ENCODE assay signal across 8 mouse cellular contexts in genomic region chr6:29347189-29347588, GRCm38 (mm10). TPM values are rescaled to one million over a fixed set of nuclear protein-coding genes. Genes with fewer than 3 reads are reported as not detected.
DNase-seq lines count a peak whose midpoint lies in the region; ATAC-seq and TF ChIP-seq lines count a peak whose summit lies in the region.

No protein-coding gene starts in this region.

- H3K27me3 ChIP-seq in heart, embryonic 14.5 days (ENCODE audit: control insufficient read depth, insufficient read depth, low read length): no peaks in the 10 kb centered on the region
- peaks cover 8 to 9% of the 10 kb centered on the region in 2 experiments for H3K27me3 ChIP-seq in MEL (ENCODE audit: control insufficient read depth in 1 of 2, insufficient read depth in 2 of 2, low read length in 2 of 2)
- H3K27me3 ChIP-seq in hindbrain, embryonic 10.5 days (ENCODE audit: insufficient read depth, poor library complexity, severe bottlenecking): no peaks in the 10 kb centered on the region
- no peaks in the 10 kb centered on the region for H3K27me3 ChIP-seq in midbrain, embryonic 11.5 days (ENCODE audit: control insufficient read depth, insufficient read depth, low read length)

- peaks cover 25% of the 10 kb centered on the region for H3K79me2 ChIP-seq in MEL (ENCODE audit: control insufficient read depth, insufficient read depth, low read length, poor library complexity)

- peak overlapping the region; percentile 66 for H3K9ac ChIP-seq in heart, embryonic 14.5 days (ENCODE audit: low read length)
- peak overlapping the region; percentile 79 for H3K9ac ChIP-seq in MEL (ENCODE audit: control insufficient read depth, low read depth, low read length, poor library complexity, severe bottlenecking)
- peak overlapping the region; percentile 83 for H3K9ac ChIP-seq in midbrain, embryonic 11.5 days (ENCODE audit: low read length)

- TF ChIP-seq EP300 in MEL (IDR thresholded peaks at IDR 0.05; ENCODE audit: low read depth in 1 of 2, low read length in 2 of 2): no peak; a peak in 1 of 4 replicates

- H3K4me3 ChIP-seq in heart, embryonic 14.5 days (ENCODE audit: control insufficient read depth in 1 of 2, insufficient read depth in 1 of 2, low read depth in 1 of 2, low read length in 2 of 2): peak overlapping the region; percentile 69 to 81
- H3K4me3 ChIP-seq in MEL (ENCODE audit: control insufficient read depth in 1 of 2, insufficient read depth in 1 of 2, low read depth in 2 of 2, low read length in 2 of 2): peak overlapping the region; percentile 67 to 95
- peak overlapping the region; percentile 79 for H3K4me3 ChIP-seq in hindbrain, embryonic 10.5 days
- peak overlapping the region; percentile 85 for H3K4me3 ChIP-seq in midbrain, embryonic 11.5 days (ENCODE audit: low read depth, low read length)

- no peak for ATAC-seq in heart, embryonic 14.5 days (ENCODE audit: insufficient number of reproducible peaks, insufficient read depth, low FRiP score, low read depth)
- ATAC-seq in midbrain, embryonic 11.5 days (ENCODE audit: low FRiP score): no peak
- no peak for ATAC-seq in activated CD4-positive, CD25-positive, alpha-beta regulatory T cell, adult 4 months

- H3K36me3 ChIP-seq in heart, embryonic 14.5 days (ENCODE audit: control insufficient read depth, insufficient read depth, low read length): no peaks in the 10 kb centered on the region
- peaks cover 0 to 13% of the 10 kb centered on the region in 2 experiments; a peak in 3 of 4 replicates for H3K36me3 ChIP-seq in MEL (ENCODE audit: control insufficient read depth in 1 of 2, insufficient read depth in 2 of 2, low read length in 2 of 2)
- no peaks in the 10 kb centered on the region for H3K36me3 ChIP-seq in hindbrain, embryonic 10.5 days
- no peaks in the 10 kb centered on the region for H3K36me3 ChIP-seq in midbrain, embryonic 11.5 days (ENCODE audit: control insufficient read depth, insufficient read depth, low read length)

- H3K4me1 ChIP-seq in heart, embryonic 14.5 days (ENCODE audit: control insufficient read depth in 2 of 2, insufficient read depth in 2 of 2, low read length in 2 of 2): peaks cover 3 to 27% of the 10 kb centered on the region in 2 experiments; a peak in 3 of 4 replicates
- peaks cover 3 to 6% of the 10 kb centered on the region in 2 experiments; a peak in 2 of 4 replicates for H3K4me1 ChIP-seq in MEL (ENCODE audit: control insufficient read depth in 1 of 2, insufficient read depth in 2 of 2, low read length in 2 of 2)
- H3K4me1 ChIP-seq in hindbrain, embryonic 10.5 days (replicated peaks): peaks cover 18% of the 10 kb centered on the region
- H3K4me1 ChIP-seq in midbrain, embryonic 11.5 days (ENCODE audit: control insufficient read depth, insufficient read depth, low read length): peaks cover 11% of the 10 kb centered on the region

- no peak for DNase-seq in heart, postnatal 14 days
- no peak for DNase-seq in MEL (ENCODE audit: low read depth, low spot score)
- no peak for DNase-seq in hindbrain, embryonic 10.5 days (ENCODE audit: low spot score)
- DNase-seq in midbrain, embryonic 11.5 days (ENCODE audit: low spot score, missing footprints): no peak
- no peak for DNase-seq in ovary, postnatal 10 days (ENCODE audit: low spot score)
- no peak for DNase-seq in ovary, postnatal 14 days (ENCODE audit: low spot score)

- intact Hi-C loops in heart, postnatal 14 days (cut with DNase I): loop anchor here (5.0 to 10.0 kb wide), 2 partner anchors 85 to 132 kb away; partner anchors contain the start of genes Flnc and Impdh1

- no peaks in the 10 kb centered on the region for H3K9me3 ChIP-seq in heart, embryonic 14.5 days (ENCODE audit: control insufficient read depth, low read length)
- H3K9me3 ChIP-seq in MEL (replicated peaks; ENCODE audit: insufficient read depth, low read length): no peaks in the 10 kb centered on the region
- H3K9me3 ChIP-seq in hindbrain, embryonic 10.5 days: no peaks in the 10 kb centered on the region
- no peaks in the 10 kb centered on the region for H3K9me3 ChIP-seq in midbrain, embryonic 11.5 days (ENCODE audit: control insufficient read depth, low read length)

- WGBS in heart, embryonic 14.5 days: 42% methylated on average over 7 of the region's 7 CpGs
- whole genome bisulfite sequencing in hindbrain, embryonic 10.5 days: 40% methylated on average over 7 of the region's 7 CpGs
- 39% methylated on average over 7 of the region's 7 CpGs for WGBS in midbrain, embryonic 11.5 days

- H3K27ac ChIP-seq in heart, embryonic 14.5 days (replicated peaks in 1 of 2; ENCODE audit: control insufficient read depth in 1 of 2, insufficient read depth in 1 of 2, low read depth in 2 of 2, low read length in 2 of 2): peak overlapping the region; percentile 80 to 98
- peak overlapping the region; percentile 64 for H3K27ac ChIP-seq in MEL (ENCODE audit: control insufficient read depth, low read depth, low read length)
- H3K27ac ChIP-seq in hindbrain, embryonic 10.5 days: peak overlapping the region; percentile 96
- H3K27ac ChIP-seq in midbrain, embryonic 11.5 days (ENCODE audit: low read depth, low read length): peak overlapping the region; percentile 44; the same call in 1 of the 2 replicates

- no peak for TF ChIP-seq RAD21 in MEL (IDR thresholded peaks at IDR 0.05; ENCODE audit: low read depth, low read length)

- TF ChIP-seq POLR2A in MEL (IDR thresholded peaks at IDR 0.05; ENCODE audit: control insufficient read depth in 1 of 2, insufficient read depth in 1 of 2, low read depth in 1 of 2, low read length in 2 of 2, poor library complexity in 1 of 2): no peak

- no peak for TF ChIP-seq CTCF in MEL (IDR thresholded peaks at IDR 0.05 in 2 of 3, conservative IDR thresholded peaks at IDR 0.05 in 1 of 3; ENCODE audit: control insufficient read depth in 1 of 3, insufficient read depth in 1 of 3, low read depth in 2 of 3, low read length in 3 of 3, poor library complexity in 1 of 3, severe bottlenecking in 1 of 3)

- H3K4me2 ChIP-seq in heart, embryonic 14.5 days (ENCODE audit: low read length): peak overlapping the region; percentile 66
- H3K4me2 ChIP-seq in midbrain, embryonic 11.5 days: peak overlapping the region; percentile 78

TF ChIP-seq in MEL, 35 proteins besides CTCF, POLR2A, EP300 and RAD21:
- TF ChIP-seq MYC (IDR thresholded peaks at IDR 0.05; ENCODE audit: low read depth, low read length) (peak; percentile 56), SMC3 (IDR thresholded peaks at IDR 0.05; ENCODE audit: low read depth, low read length) (no peak), CHD1 (IDR thresholded peaks at IDR 0.05; ENCODE audit: low read depth, low read length) (0 out of 2 replicates have a peak, but pooled peaks have one; percentile 67), MEF2A (IDR thresholded peaks at IDR 0.05; ENCODE audit: extremely low read depth, insufficient replicate concordance, low read depth, low read length, poor library complexity, severe bottlenecking) (0 out of 2 replicates have a peak, but pooled peaks have one; percentile 9), GATA1 (IDR thresholded peaks at IDR 0.05; ENCODE audit: low read depth, low read length) (no peak), MXI1 (IDR thresholded peaks at IDR 0.05; ENCODE audit: low read depth, low read length) (peak; percentile 35), KAT2A (conservative IDR thresholded peaks at IDR 0.05; ENCODE audit: low read depth, low read length) (no peak)

RNA-seq across cellular contexts. Expression of gene Calu, which starts 0.7 kb away (rescaled TPM):
- 452 and 458 TPM in 2 replicates for polyA plus RNA-seq in heart, embryonic 14.5 days (2014; fragmentation: Nextera tagmentation; extraction: Ambion mirVana)
- total RNA-seq in heart, postnatal 14 days (2021): 100 to 1,000 TPM; 262 TPM
- total RNA-seq in MEL (2012; rRNA removed): 80.4 and 98.0 TPM in 2 replicates
- polyA plus RNA-seq in MEL (2012; ENCODE audit: insufficient read depth in 1 of 2, insufficient read length in 2 of 2, low read depth in 1 of 2, low replicate concordance in 2 of 2, missing spikeins in 1 of 2): 100 to 1,000 TPM in 1 of 2 experiments, 10 to 100 TPM in 1; 79.4 to 419 TPM
- 205 and 242 TPM in 2 replicates for polyA plus RNA-seq in hindbrain, embryonic 10.5 days (2016; fragmentation: Nextera tagmentation; extraction: Ambion mirVana)
- polyA plus RNA-seq in midbrain, embryonic 11.5 days (2014; fragmentation: Nextera tagmentation; extraction: Ambion mirVana): 265 and 278 TPM in 2 replicates
- 10 to 100 TPM; 55.9 to 61.0 TPM for polyA plus RNA-seq in activated CD4-positive, CD25-positive, alpha-beta regulatory T cell, adult 4 months (2017; shearing (Covaris generic))

RNA-seq across cellular contexts. Expression of gene Fam71f1, which starts 28.2 kb away (rescaled TPM):
- polyA plus RNA-seq in heart, embryonic 14.5 days (2014; fragmentation: Nextera tagmentation; extraction: Ambion mirVana): 0.15 TPM in 1 of 2 replicates, not detected in the other
- total RNA-seq in heart, postnatal 14 days (2021): not detected
- not detected in 2 replicates for total RNA-seq in MEL (2012; rRNA removed)
- under 1 TPM in 1 of 2 experiments, not detected in 1; 0.13 TPM for polyA plus RNA-seq in MEL (2012; ENCODE audit: insufficient read depth in 1 of 2, insufficient read length in 2 of 2, low read depth in 1 of 2, low replicate concordance in 2 of 2, missing spikeins in 1 of 2)
- 0.22 TPM in 1 of 2 replicates, not detected in the other for polyA plus RNA-seq in hindbrain, embryonic 10.5 days (2016; fragmentation: Nextera tagmentation; extraction: Ambion mirVana)
- not detected in 2 replicates for polyA plus RNA-seq in midbrain, embryonic 11.5 days (2014; fragmentation: Nextera tagmentation; extraction: Ambion mirVana)
- polyA plus RNA-seq in activated CD4-positive, CD25-positive, alpha-beta regulatory T cell, adult 4 months (2017; shearing (Covaris generic)): not detected

RNA-seq across cellular contexts. Expression of gene Opn1sw, which starts 41.1 kb away (rescaled TPM):
- 0.46 and 1.1 TPM in 2 replicates for polyA plus RNA-seq in heart, embryonic 14.5 days (2014; fragmentation: Nextera tagmentation; extraction: Ambion mirVana)
- not detected for total RNA-seq in heart, postnatal 14 days (2021)
- total RNA-seq in MEL (2012; rRNA removed): 0.23 TPM in 1 of 2 replicates, not detected in the other
- polyA plus RNA-seq in MEL (2012; ENCODE audit: insufficient read depth in 1 of 2, insufficient read length in 2 of 2, low read depth in 1 of 2, low replicate concordance in 2 of 2, missing spikeins in 1 of 2): under 1 TPM in 1 of 2 experiments, not detected in 1; 0.04 TPM
- polyA plus RNA-seq in hindbrain, embryonic 10.5 days (2016; fragmentation: Nextera tagmentation; extraction: Ambion mirVana): 0.17 and 0.21 TPM in 2 replicates
- polyA plus RNA-seq in midbrain, embryonic 11.5 days (2014; fragmentation: Nextera tagmentation; extraction: Ambion mirVana): 0.19 and 0.25 TPM in 2 replicates
- under 1 TPM; 0.23 to 0.52 TPM for polyA plus RNA-seq in activated CD4-positive, CD25-positive, alpha-beta regulatory T cell, adult 4 months (2017; shearing (Covaris generic))

RNA-seq across cellular contexts. Expression of gene Ccdc136, which starts 48.9 kb away (rescaled TPM):
- 28.3 and 30.8 TPM in 2 replicates for polyA plus RNA-seq in heart, embryonic 14.5 days (2014; fragmentation: Nextera tagmentation; extraction: Ambion mirVana)
- total RNA-seq in heart, postnatal 14 days (2021): 1 to 10 TPM; 3.6 TPM
- total RNA-seq in MEL (2012; rRNA removed): not detected in 2 replicates
- polyA plus RNA-seq in MEL (2012; ENCODE audit: insufficient read depth in 1 of 2, insufficient read length in 2 of 2, low read depth in 1 of 2, low replicate concordance in 2 of 2, missing spikeins in 1 of 2): under 1 TPM in 1 of 2 experiments, not detected in 1; 0.22 TPM
- 21.5 and 22.4 TPM in 2 replicates for polyA plus RNA-seq in hindbrain, embryonic 10.5 days (2016; fragmentation: Nextera tagmentation; extraction: Ambion mirVana)
- 20.5 and 22.4 TPM in 2 replicates for polyA plus RNA-seq in midbrain, embryonic 11.5 days (2014; fragmentation: Nextera tagmentation; extraction: Ambion mirVana)
- under 1 TPM; 0.21 to 0.54 TPM for polyA plus RNA-seq in activated CD4-positive, CD25-positive, alpha-beta regulatory T cell, adult 4 months (2017; shearing (Covaris generic))

Comparison
In these comparisons a context has a peak if more than half of its experiments do, and no peak if none do; other contexts are left out.
1. H3K27ac ChIP-seq: peak in every context shown above with its lines; median percentile 96 in hindbrain, embryonic 10.5 days; 89 in heart, embryonic 14.5 days; 64 in MEL; 44 in midbrain, embryonic 11.5 days.